Mouse (Mus musculus) liver, embryonic 14.5 days (tissue): ENCODE results near the gene Lrba.

Source experiments
- CTCF ChIP-seq: IDR thresholded peaks from 2 replicates; pipeline ENCODE4 v1.5.1; 2016; ENCODE audit warnings: antibody characterized with exemption, low read depth, control low read depth
- EP300 ChIP-seq: IDR thresholded peaks from 2 replicates; pipeline ENCODE4 v1.6.1; 2016; ENCODE audit warnings: antibody characterized with exemption, low read depth

DNA sequence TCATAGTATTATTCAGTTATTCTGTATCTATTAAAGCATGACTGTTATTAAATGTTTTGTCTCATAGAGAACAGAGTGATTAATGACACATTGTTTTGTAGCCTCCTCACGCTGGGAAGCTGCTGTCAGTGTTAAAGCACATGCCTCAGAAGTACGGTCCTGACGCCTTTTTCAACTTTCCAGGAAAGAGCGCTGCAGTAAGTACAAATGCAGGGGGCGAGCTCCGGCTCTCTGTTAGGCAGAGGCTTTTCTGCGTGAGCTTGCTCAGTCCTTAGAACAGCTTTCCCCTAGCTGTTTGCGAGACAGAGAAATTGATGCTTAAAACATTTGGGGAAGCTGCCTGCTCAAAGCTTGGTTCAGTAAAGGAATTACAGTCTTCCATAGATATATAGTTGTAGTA, 66.8 kb downstream of the Lrba start:
- TF ChIP-seq CTCF: no peak
- no peak for TF ChIP-seq EP300
